Mouse (Mus musculus): Measurements from ENCODE around the gene Rassf2. TPM values are rescaled to one million over a fixed set of nuclear protein-coding genes. Genes with fewer than 3 reads are reported as not detected.

Rassf2 gene
- polyA plus RNA-seq, 1 experiment from 2014 or later: 13.5 TPM

DNA sequence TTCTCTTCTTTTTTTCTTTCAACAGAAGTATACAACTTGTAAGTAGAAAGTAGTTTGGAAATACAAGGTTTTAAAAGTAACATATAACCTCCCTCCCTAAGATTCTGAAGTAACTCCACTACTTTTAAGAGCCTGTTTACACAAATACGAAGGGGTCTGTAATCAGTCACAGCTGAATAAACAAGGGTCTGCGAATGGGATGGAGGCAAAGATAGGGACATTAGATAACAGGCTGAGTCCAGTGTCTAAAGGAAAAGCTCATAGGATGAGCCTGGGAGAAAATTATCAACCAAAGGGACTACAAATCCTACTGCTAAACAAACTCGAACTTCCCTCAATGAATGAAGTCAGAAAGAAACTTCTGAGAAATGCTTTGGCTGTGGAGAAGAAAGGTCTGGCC is 19.9 kb upstream of the Rassf2 start:
- Histone ChIP-seq H3K36me3 (no peaks in the 10 kb centered on the region), H3K27me3 (no peaks in the 10 kb centered on the region), H3K4me1 (peaks cover 11% of the 10 kb centered on the region; the same call in 1 of the 2 replicates), H3K9me3 (no peaks in the 10 kb centered on the region), H3K4me3 (no peak overlapping the region), H3K9ac (no peak overlapping the region), H3K4me2 (no peak overlapping the region), H3K27ac (no peak overlapping the region)
- 6% methylated on average over 3 of the region's 3 CpGs for WGBS
- no peak for ATAC-seq (ENCODE audit: borderline replicate concordance, extremely low read depth, low FRiP score, low TSS enrichment)

DNA sequence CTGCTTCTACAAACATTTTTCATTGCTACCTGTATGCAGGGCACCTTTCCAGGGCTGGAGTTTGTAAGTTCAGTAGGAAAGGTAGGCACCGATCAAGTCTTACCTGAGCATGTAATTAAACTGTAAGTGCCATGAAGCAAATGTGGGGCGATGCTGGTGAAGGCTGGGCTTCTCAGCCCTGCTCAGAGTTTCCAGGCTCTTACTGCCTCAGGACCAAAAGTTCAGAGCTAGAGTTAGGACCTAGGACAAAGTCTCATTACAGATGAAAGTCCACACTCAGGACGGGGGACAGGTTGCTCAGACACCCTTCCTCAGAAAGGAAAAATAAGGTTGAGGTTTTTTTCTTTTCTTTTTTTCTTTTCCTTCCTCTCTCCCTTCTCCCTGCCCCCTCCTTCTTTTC is 19.4 kb upstream of the Rassf2 start:
- no peak overlapping the region for H3K9ac ChIP-seq
- H3K4me2 ChIP-seq: no peak overlapping the region
- WGBS: 72% methylated on average over 3 of the region's 3 CpGs
- no peak for ATAC-seq (ENCODE audit: borderline replicate concordance, extremely low read depth, low FRiP score, low TSS enrichment)
- H3K27ac ChIP-seq: no peak overlapping the region
- 0 out of 2 replicates have a peak, but pooled peaks cover 7% of the 10 kb centered on the region for H3K4me1 ChIP-seq
- H3K4me3 ChIP-seq: no peak overlapping the region
- H3K27me3 ChIP-seq: no peaks in the 10 kb centered on the region
- H3K9me3 ChIP-seq: no peaks in the 10 kb centered on the region
- H3K36me3 ChIP-seq: no peaks in the 10 kb centered on the region

DNA sequence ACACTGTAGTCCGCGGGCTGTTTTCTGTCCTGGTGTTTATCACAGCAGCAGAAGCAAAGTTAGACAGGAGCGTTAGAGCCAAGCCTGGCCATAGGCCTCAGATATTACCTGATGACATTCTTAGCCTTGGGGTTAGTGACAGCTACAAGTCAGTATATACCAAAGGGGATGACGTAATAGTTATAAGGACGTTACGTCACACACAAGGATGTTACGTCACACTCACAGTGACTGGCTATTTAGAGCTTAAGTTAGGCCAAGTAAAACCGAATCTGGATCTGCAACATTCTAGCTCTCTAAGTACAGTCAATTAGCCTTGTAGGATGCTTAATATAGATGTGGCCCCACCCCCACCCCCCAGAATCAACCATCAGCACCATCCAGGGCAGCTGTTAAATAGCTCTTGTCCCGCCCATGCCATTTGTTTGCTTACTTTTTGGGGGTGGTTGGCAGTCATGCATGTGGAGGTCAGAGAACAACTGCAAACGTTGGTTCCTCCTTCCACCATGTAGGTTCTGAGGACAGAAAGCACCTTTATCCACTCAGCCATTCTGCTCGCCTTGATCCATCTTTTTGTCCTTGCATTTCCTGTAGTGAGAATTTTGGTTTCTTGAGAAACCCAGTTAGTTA is 18.2 kb upstream of the Rassf2 start:
- Histone ChIP-seq H3K36me3 (no peaks in the 10 kb centered on the region), H3K4me3 (no peak overlapping the region), H3K4me2 (no peak overlapping the region), H3K27ac (no peak overlapping the region), H3K9ac (no peak overlapping the region), H3K9me3 (no peaks in the 10 kb centered on the region), H3K4me1 (0 out of 2 replicates have a peak, but pooled peaks cover 10% of the 10 kb centered on the region), H3K27me3 (no peaks in the 10 kb centered on the region)
- WGBS: 59% methylated on average over 11 of the region's 11 CpGs
- ATAC-seq (ENCODE audit: borderline replicate concordance, extremely low read depth, low FRiP score, low TSS enrichment): no peak

- no peaks in the 10 kb centered on the region for H3K9me3 ChIP-seq
- H3K4me3 ChIP-seq: no peak overlapping the region
- H3K4me2 ChIP-seq: no peak overlapping the region
- H3K27me3 ChIP-seq: no peaks in the 10 kb centered on the region
- no peak overlapping the region for H3K9ac ChIP-seq
- no peak overlapping the region for H3K27ac ChIP-seq
- peaks cover 18% of the 10 kb centered on the region; the same call in 1 of the 2 replicates for H3K4me1 ChIP-seq
- no peaks in the 10 kb centered on the region for H3K36me3 ChIP-seq
- no peak for ATAC-seq (ENCODE audit: borderline replicate concordance, extremely low read depth, low FRiP score, low TSS enrichment)
- WGBS: 70% methylated on average over 4 of the region's 4 CpGs
These were observed 17.3 kb upstream of the Rassf2 start for GRCm38 (mm10) chr2:132047364-132047763.

DNA sequence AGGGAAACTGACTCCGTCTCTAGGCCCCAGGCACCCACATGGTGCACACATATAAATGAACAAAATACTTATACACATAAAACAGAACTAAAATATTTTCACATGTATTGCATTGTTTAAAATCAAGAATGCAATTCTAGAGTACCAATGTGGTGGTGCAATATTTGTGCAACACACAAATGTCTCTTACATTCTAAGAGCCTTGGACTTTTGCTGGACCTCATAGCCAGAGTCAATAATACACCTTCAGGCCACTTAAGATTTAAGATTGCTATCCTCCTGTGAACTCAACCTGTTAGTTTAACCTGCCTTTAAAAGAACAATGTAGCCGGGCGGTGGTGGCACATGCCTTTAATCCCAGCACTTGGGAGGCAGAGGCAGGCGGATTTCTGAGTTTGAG is 16.6 kb upstream of the Rassf2 start:
- no peak overlapping the region for H3K4me3 ChIP-seq
- H3K9me3 ChIP-seq: no peaks in the 10 kb centered on the region
- no peaks in the 10 kb centered on the region for H3K36me3 ChIP-seq
- no peak for ATAC-seq (ENCODE audit: borderline replicate concordance, extremely low read depth, low FRiP score, low TSS enrichment)
- 88% methylated on average over 4 of the region's 4 CpGs for WGBS
- H3K4me2 ChIP-seq: no peak overlapping the region
- H3K27ac ChIP-seq: no peak overlapping the region
- H3K27me3 ChIP-seq: no peaks in the 10 kb centered on the region
- no peak overlapping the region for H3K9ac ChIP-seq
- H3K4me1 ChIP-seq: peaks cover 23% of the 10 kb centered on the region; the same call in 1 of the 2 replicates

DNA sequence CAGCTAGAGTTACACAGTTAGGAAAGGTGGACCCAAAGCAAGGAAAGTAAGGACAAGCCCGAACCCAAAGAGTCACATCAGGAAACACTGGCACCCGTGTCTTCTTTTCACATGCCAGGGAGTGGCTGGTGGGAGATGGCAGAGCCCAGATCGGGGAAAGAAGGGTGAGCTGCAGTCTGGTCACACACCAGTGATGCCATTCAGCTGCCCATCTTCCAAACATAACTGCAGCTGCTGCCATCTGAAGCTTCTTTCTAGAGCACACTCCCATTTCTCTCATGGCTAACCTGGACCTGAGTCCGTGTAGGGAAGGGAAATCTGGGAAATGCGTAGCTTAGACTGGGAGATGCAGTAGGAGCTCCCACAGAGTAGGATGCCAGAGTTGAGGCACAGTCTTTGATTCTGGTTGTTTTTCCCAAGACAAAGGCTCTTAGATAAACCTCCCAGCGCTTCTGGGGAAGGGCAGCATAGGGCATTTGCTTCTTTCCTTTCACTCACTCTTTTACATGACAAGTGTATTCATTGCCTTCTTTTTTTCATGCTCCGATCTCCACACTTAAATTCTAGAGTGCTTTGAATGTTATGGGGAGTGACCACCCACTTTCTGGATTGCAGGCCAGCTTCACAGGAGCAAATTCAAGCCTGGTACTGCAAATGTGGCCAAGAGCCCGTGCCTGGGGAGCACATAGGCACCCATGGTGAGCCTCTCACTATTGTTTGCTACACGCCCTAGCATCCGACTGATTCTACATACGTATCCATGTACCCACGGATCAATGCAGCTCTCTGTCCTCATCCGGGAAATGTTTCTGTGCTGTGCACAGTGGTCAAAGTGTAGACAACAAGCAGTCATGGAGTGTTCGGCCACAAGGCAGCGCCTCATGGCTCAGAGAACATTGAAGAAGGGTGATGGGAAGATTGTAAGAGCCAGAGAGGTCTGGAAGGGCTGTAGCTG is 14.5 kb upstream of the Rassf2 start:
- H3K9ac ChIP-seq: no peak overlapping the region
- no peaks in the 10 kb centered on the region for H3K9me3 ChIP-seq
- no peak overlapping the region for H3K4me3 ChIP-seq
- H3K4me1 ChIP-seq: peaks cover 17% of the 10 kb centered on the region; the same call in 1 of the 2 replicates
- ATAC-seq (ENCODE audit: borderline replicate concordance, extremely low read depth, low FRiP score, low TSS enrichment): no peak
- H3K27ac ChIP-seq: no peak overlapping the region
- WGBS: 80% methylated on average over 15 of the region's 15 CpGs
- H3K4me2 ChIP-seq: no peak overlapping the region
- no peaks in the 10 kb centered on the region for H3K27me3 ChIP-seq
- no peaks in the 10 kb centered on the region for H3K36me3 ChIP-seq

DNA sequence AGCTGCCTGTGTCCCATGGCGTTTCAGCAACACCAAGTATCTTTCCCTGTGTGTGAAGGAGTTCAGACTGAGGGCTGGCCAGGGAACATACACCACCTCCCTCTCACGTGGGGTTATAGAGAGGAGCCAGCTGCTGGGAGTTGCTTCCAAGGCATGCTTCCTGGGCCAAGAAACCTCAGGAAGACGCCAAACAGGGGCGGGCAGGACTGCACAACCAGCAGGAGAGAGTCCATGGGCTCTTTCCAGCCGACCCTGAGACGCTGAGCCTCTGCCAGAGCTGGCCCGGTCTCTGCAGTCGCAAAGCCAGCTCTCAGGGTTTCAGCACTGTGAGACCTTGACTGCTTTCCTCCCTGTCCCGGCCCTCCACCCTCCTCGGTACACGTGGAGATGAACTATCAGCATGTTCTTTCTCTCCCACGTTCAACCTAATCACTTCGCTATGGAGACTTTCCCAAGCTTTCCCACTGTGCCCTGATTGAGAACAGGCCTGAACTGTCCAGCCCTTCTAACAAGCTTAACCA is 13.1 kb upstream of the Rassf2 start:
- no peaks in the 10 kb centered on the region for H3K27me3 ChIP-seq
- 14% methylated on average over 13 of the region's 13 CpGs for WGBS

GRCm38 (mm10) chr2:132039894-132040293 is 9.8 kb upstream of the Rassf2 start:
- no peak for ATAC-seq (ENCODE audit: borderline replicate concordance, extremely low read depth, low FRiP score, low TSS enrichment)
- no peak overlapping the region for H3K27ac ChIP-seq
- H3K36me3 ChIP-seq: no peaks in the 10 kb centered on the region
- no peak overlapping the region for H3K4me2 ChIP-seq
- peaks cover 17% of the 10 kb centered on the region; the same call in 1 of the 2 replicates for H3K4me1 ChIP-seq
- H3K4me3 ChIP-seq: no peak overlapping the region
- H3K27me3 ChIP-seq: no peaks in the 10 kb centered on the region
- 47% methylated on average over 7 of the region's 7 CpGs for WGBS
- no peaks in the 10 kb centered on the region for H3K9me3 ChIP-seq
- no peak overlapping the region for H3K9ac ChIP-seq

More for the DNA sequence above, 13.1 kb upstream of the Rassf2 start:
- Histone ChIP-seq H3K4me1 (peaks cover 17% of the 10 kb centered on the region; the same call in 1 of the 2 replicates), H3K36me3 (no peaks in the 10 kb centered on the region), H3K4me2 (no peak overlapping the region; the same call in 1 of the 2 replicates), H3K27ac (peak overlapping the region; percentile 83), H3K9me3 (no peaks in the 10 kb centered on the region), H3K4me3 (no peak overlapping the region), H3K9ac (no peak overlapping the region)
- peak; percentile 94 for ATAC-seq (ENCODE audit: borderline replicate concordance, extremely low read depth, low FRiP score, low TSS enrichment)

- Histone ChIP-seq H3K27ac (no peak overlapping the region), H3K27me3 (no peaks in the 10 kb centered on the region), H3K36me3 (no peaks in the 10 kb centered on the region), H3K4me2 (no peak overlapping the region), H3K9me3 (no peaks in the 10 kb centered on the region), H3K4me1 (peaks cover under 1% of the 10 kb centered on the region), H3K9ac (no peak overlapping the region), H3K4me3 (no peak overlapping the region)
- no peak for ATAC-seq (ENCODE audit: borderline replicate concordance, extremely low read depth, low FRiP score, low TSS enrichment)
- WGBS: 59% methylated on average over 5 of the region's 5 CpGs
These were observed 6.3 kb upstream of the Rassf2 start for GRCm38 (mm10) chr2:132036326-132036725.

DNA sequence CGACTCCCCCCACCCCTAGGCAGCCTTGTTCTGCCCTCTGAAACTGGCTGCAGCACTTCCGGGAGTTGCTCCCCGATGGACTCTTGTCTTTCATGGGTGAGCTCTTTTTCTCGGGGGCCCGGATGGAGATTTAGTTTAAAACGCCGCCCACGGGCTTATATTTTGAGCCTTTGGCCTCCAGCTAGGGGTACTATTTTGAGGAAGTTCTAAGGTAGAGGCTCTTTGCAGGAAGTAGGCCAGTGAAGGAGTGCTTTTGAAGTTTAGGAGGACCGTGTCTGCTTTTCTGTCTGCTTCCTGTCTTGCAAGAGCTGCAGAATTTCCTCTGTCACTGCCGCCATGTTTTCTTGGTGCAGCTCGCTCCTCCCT is 5.4 kb upstream of the Rassf2 start:
- Histone ChIP-seq H3K9me3 (no peaks in the 10 kb centered on the region), H3K36me3 (no peaks in the 10 kb centered on the region), H3K4me1 (peaks cover 10% of the 10 kb centered on the region), H3K27ac (peak overlapping the region; percentile 6; the same call in 1 of the 2 replicates), H3K4me3 (no peak overlapping the region), H3K27me3 (no peaks in the 10 kb centered on the region), H3K9ac (no peak overlapping the region), H3K4me2 (no peak overlapping the region)
- 71% methylated on average over 11 of the region's 11 CpGs for WGBS
- ATAC-seq (ENCODE audit: borderline replicate concordance, extremely low read depth, low FRiP score, low TSS enrichment): no peak

- Histone ChIP-seq H3K4me3 (no peak overlapping the region), H3K9ac (no peak overlapping the region), H3K27ac (peak overlapping the region; percentile 6; the same call in 1 of the 2 replicates), H3K27me3 (no peaks in the 10 kb centered on the region), H3K4me1 (peaks cover 13% of the 10 kb centered on the region), H3K9me3 (no peaks in the 10 kb centered on the region), H3K36me3 (no peaks in the 10 kb centered on the region), H3K4me2 (no peak overlapping the region)
- WGBS: 70% methylated on average over 4 of the region's 4 CpGs
- ATAC-seq (ENCODE audit: borderline replicate concordance, extremely low read depth, low FRiP score, low TSS enrichment): no peak
These were observed 4.8 kb upstream of the Rassf2 start for GRCm38 (mm10) chr2:132034590-132035469.

Data from lung, embryonic 15.5 days (tissue).